Mouse (Mus musculus) stomach, embryonic 15.5 days (tissue): Measurements from ENCODE around the gene Stim2. TPM values are rescaled to one million over a fixed set of nuclear protein-coding genes. Genes with fewer than 3 reads are reported as not detected.

ENCODE experiments used
- ATAC-seq: fragments of 200-750 bp; cut with Nextera tagmentation; 2 replicates; pipeline ENCODE4 v1.8.0; 2017; ENCODE audit warnings: low read depth, moderate number of reproducible peaks, moderate TSS enrichment; ENCODE audit not compliant: insufficient read depth, low FRiP score
- H3K27ac ChIP-seq: fragments of 300-500 bp; sonication (generic); 2 replicates; pipeline ENCODE4 v1.5.1; 2015; ENCODE audit warnings: mild to moderate bottlenecking, inconsistent platforms
- H3K27me3 ChIP-seq: fragments of 300-500 bp; sonication (generic); replicated peaks from 2 replicates; pipeline ENCODE4 v1.6.1; 2015; ENCODE audit warnings: inconsistent platforms
- H3K36me3 ChIP-seq: fragments of 300-500 bp; sonication (generic); 2 replicates; pipeline ENCODE4 v1.6.1; 2015; ENCODE audit warnings: inconsistent platforms
- H3K4me1 ChIP-seq: fragments of 300-500 bp; sonication (generic); 2 replicates; pipeline ENCODE4 v1.6.1; 2015; ENCODE audit warnings: inconsistent platforms
- H3K4me2 ChIP-seq: fragments of 300-500 bp; sonication (generic); 2 replicates; pipeline ENCODE4 v1.6.1; 2015; ENCODE audit warnings: mild to moderate bottlenecking, inconsistent platforms
- H3K4me3 ChIP-seq: fragments of 300-500 bp; sonication (generic); replicated peaks from 2 replicates; pipeline ENCODE4 v1.5.1; 2015; ENCODE audit warnings: inconsistent platforms
- H3K9ac ChIP-seq: fragments of 300-500 bp; sonication (generic); 2 replicates; pipeline ENCODE4 v1.6.1; 2015; ENCODE audit warnings: inconsistent platforms
- H3K9me3 ChIP-seq: fragments of 300-500 bp; sonication (generic); 2 replicates; pipeline ENCODE4 v1.6.1; 2016; ENCODE audit warnings: inconsistent platforms
- WGBS: fragments of 180-500 bp; shearing (Covaris S2); methylation state at CpG from one replicate; pipeline ENCODE4 v1.1.7; 2015; 5-methylcytosine and 5-hydroxymethylcytosine counted together
- polyA plus RNA-seq: library from polyadenylated mRNA; unstranded; fragments of >200 nt; fragmentation: Nextera tagmentation; extraction: Ambion mirVana; gene quantifications from 2 replicates; pipeline ENCODE4 v1.2.1, GENCODE M21; 2015

Gene Stim2
- polyA plus RNA-seq: 17.9 and 19.2 TPM in 2 replicates

- Histone ChIP-seq H3K9me3 (no peaks in the 10 kb centered on the region), H3K4me1 (0 out of 2 replicates have a peak, but pooled peaks cover 5% of the 10 kb centered on the region), H3K27me3 (no peaks in the 10 kb centered on the region), H3K27ac (peak within 1 kb of the TSS; percentile 91), H3K36me3 (no peaks in the 10 kb centered on the region), H3K4me3 (peak within 1 kb of the TSS; percentile 80), H3K9ac (peak within 1 kb of the TSS; percentile 66), H3K4me2 (peak within 1 kb of the TSS; percentile 74)
- peak; percentile 96 for ATAC-seq
- WGBS: under 1% methylated on average over 57 of the region's 71 CpGs
Observed at GRCm38 (mm10) chr5:53998146-53998742, at the start of gene Stim2. TSS of gene Stim2 (plus strand) at chr5:53998499.

- H3K4me3 ChIP-seq: no peak overlapping the region
- no peaks in the 10 kb centered on the region for H3K36me3 ChIP-seq
- H3K4me2 ChIP-seq: no peak overlapping the region
- 0 out of 2 replicates have a peak, but pooled peaks have one; percentile 27 for ATAC-seq
- no peaks in the 10 kb centered on the region for H3K27me3 ChIP-seq
- H3K4me1 ChIP-seq: peaks cover 5% of the 10 kb centered on the region; the same call in 1 of the 2 replicates
- H3K27ac ChIP-seq: no peak overlapping the region
- no peaks in the 10 kb centered on the region for H3K9me3 ChIP-seq
- 70% methylated on average over 8 of the region's 8 CpGs for WGBS
- H3K9ac ChIP-seq: no peak overlapping the region
Observed at GRCm38 (mm10) chr5:53948606-53949266, 49.6 kb upstream of the Stim2 start.

GRCm38 (mm10) chr5:53950189-53950588 is 48.1 kb upstream of the Stim2 start:
- Histone ChIP-seq H3K36me3 (no peaks in the 10 kb centered on the region), H3K27me3 (no peaks in the 10 kb centered on the region), H3K4me1 (peaks cover 5% of the 10 kb centered on the region; the same call in 1 of the 2 replicates), H3K4me2 (no peak overlapping the region), H3K4me3 (no peak overlapping the region), H3K27ac (no peak overlapping the region), H3K9me3 (no peaks in the 10 kb centered on the region), H3K9ac (no peak overlapping the region)
- peak; percentile 43; the same call in 1 of the 2 replicates for ATAC-seq
- WGBS: 32% methylated on average over 7 of the region's 7 CpGs

- H3K27me3 ChIP-seq: no peaks in the 10 kb centered on the region
- ATAC-seq: no peak
- no peaks in the 10 kb centered on the region for H3K36me3 ChIP-seq
- H3K9ac ChIP-seq: no peak overlapping the region
- H3K9me3 ChIP-seq: no peaks in the 10 kb centered on the region
- no peak overlapping the region for H3K4me3 ChIP-seq
- peaks cover 3% of the 10 kb centered on the region; the same call in 1 of the 2 replicates for H3K4me1 ChIP-seq
- no peak overlapping the region for H3K27ac ChIP-seq
- no peak overlapping the region for H3K4me2 ChIP-seq
Observed at GRCm38 (mm10) chr5:53953216-53953615, 45.1 kb upstream of the Stim2 start.

- H3K27ac ChIP-seq: no peak overlapping the region
- H3K27me3 ChIP-seq: no peaks in the 10 kb centered on the region
- H3K4me1 ChIP-seq: peaks cover 3% of the 10 kb centered on the region; the same call in 1 of the 2 replicates
- H3K4me3 ChIP-seq: no peak overlapping the region
- no peak overlapping the region for H3K4me2 ChIP-seq
- 86% methylated on average over 2 of the region's 2 CpGs for WGBS
- H3K9me3 ChIP-seq: no peaks in the 10 kb centered on the region
- H3K9ac ChIP-seq: no peak overlapping the region
- no peaks in the 10 kb centered on the region for H3K36me3 ChIP-seq
- ATAC-seq: no peak
Observed at GRCm38 (mm10) chr5:53953797-53954196, 44.5 kb upstream of the Stim2 start.

- ATAC-seq: no peak
- no peak overlapping the region for H3K4me3 ChIP-seq
- H3K9me3 ChIP-seq: no peaks in the 10 kb centered on the region
- WGBS: 93% methylated on average over 2 of the region's 2 CpGs
- 0 out of 2 replicates have a peak, but pooled peaks cover 3% of the 10 kb centered on the region for H3K4me1 ChIP-seq
- H3K27me3 ChIP-seq: no peaks in the 10 kb centered on the region
- H3K36me3 ChIP-seq: no peaks in the 10 kb centered on the region
- no peak overlapping the region for H3K4me2 ChIP-seq
- H3K27ac ChIP-seq: no peak overlapping the region
- H3K9ac ChIP-seq: no peak overlapping the region
Observed at GRCm38 (mm10) chr5:53955966-53956365, 42.3 kb upstream of the Stim2 start.

- Histone ChIP-seq H3K27ac (no peak overlapping the region), H3K9me3 (no peaks in the 10 kb centered on the region), H3K4me3 (no peak overlapping the region), H3K9ac (no peak overlapping the region), H3K27me3 (no peaks in the 10 kb centered on the region), H3K4me2 (no peak overlapping the region), H3K36me3 (no peaks in the 10 kb centered on the region), H3K4me1 (0 out of 2 replicates have a peak, but pooled peaks cover 7% of the 10 kb centered on the region)
- ATAC-seq: no peak
- 86% methylated on average over 19 of the region's 19 CpGs for WGBS
Observed at GRCm38 (mm10) chr5:53956396-53957314, 41.6 kb upstream of the Stim2 start.

- no peak overlapping the region for H3K27ac ChIP-seq
- 40% methylated on average over 6 of the region's 6 CpGs for WGBS
- no peaks in the 10 kb centered on the region for H3K27me3 ChIP-seq
- H3K4me1 ChIP-seq: 0 out of 2 replicates have a peak, but pooled peaks cover 7% of the 10 kb centered on the region
- no peak for ATAC-seq
- H3K4me3 ChIP-seq: no peak overlapping the region
- no peaks in the 10 kb centered on the region for H3K36me3 ChIP-seq
- no peaks in the 10 kb centered on the region for H3K9me3 ChIP-seq
- H3K9ac ChIP-seq: no peak overlapping the region
- no peak overlapping the region for H3K4me2 ChIP-seq
Observed at GRCm38 (mm10) chr5:53957348-53957747, 41.0 kb upstream of the Stim2 start.

- Histone ChIP-seq H3K36me3 (no peaks in the 10 kb centered on the region), H3K4me3 (no peak overlapping the region), H3K4me2 (no peak overlapping the region), H3K27ac (peak overlapping the region; percentile 60), H3K9ac (no peak overlapping the region), H3K9me3 (no peaks in the 10 kb centered on the region), H3K27me3 (no peaks in the 10 kb centered on the region), H3K4me1 (0 out of 2 replicates have a peak, but pooled peaks cover 7% of the 10 kb centered on the region)
- 34% methylated on average over 5 of the region's 5 CpGs for WGBS
- no peak for ATAC-seq
Observed at GRCm38 (mm10) chr5:53961229-53961628, 37.1 kb upstream of the Stim2 start.

- Histone ChIP-seq H3K27me3 (no peaks in the 10 kb centered on the region), H3K36me3 (no peaks in the 10 kb centered on the region), H3K4me2 (no peak overlapping the region), H3K4me1 (0 out of 2 replicates have a peak, but pooled peaks cover 6% of the 10 kb centered on the region), H3K4me3 (no peak overlapping the region), H3K9me3 (no peaks in the 10 kb centered on the region), H3K27ac (peak overlapping the region; percentile 60), H3K9ac (no peak overlapping the region)
- 59% methylated on average over 12 of the region's 12 CpGs for WGBS
- ATAC-seq: peak; percentile 86
Observed at GRCm38 (mm10) chr5:53961830-53962515, 36.3 kb upstream of the Stim2 start.

- no peaks in the 10 kb centered on the region for H3K36me3 ChIP-seq
- 78% methylated on average over 5 of the region's 5 CpGs for WGBS
- H3K27ac ChIP-seq: no peak overlapping the region
- ATAC-seq: no peak
- no peaks in the 10 kb centered on the region for H3K9me3 ChIP-seq
- 0 out of 2 replicates have a peak, but pooled peaks cover 4% of the 10 kb centered on the region for H3K4me1 ChIP-seq
- H3K4me3 ChIP-seq: no peak overlapping the region
- H3K4me2 ChIP-seq: no peak overlapping the region
- H3K9ac ChIP-seq: no peak overlapping the region
- no peaks in the 10 kb centered on the region for H3K27me3 ChIP-seq
Observed at GRCm38 (mm10) chr5:53965656-53966055, 32.6 kb upstream of the Stim2 start.
